Mouse (Mus musculus): ENCODE results near the gene Aurkb. TPM values are rescaled to one million over a fixed set of nuclear protein-coding genes. Genes with fewer than 3 reads are reported as not detected.

Gene Aurkb
- total and polyA plus RNA-seq, 3 experiments, result 120 to 170 (median 159) TPM

DNA sequence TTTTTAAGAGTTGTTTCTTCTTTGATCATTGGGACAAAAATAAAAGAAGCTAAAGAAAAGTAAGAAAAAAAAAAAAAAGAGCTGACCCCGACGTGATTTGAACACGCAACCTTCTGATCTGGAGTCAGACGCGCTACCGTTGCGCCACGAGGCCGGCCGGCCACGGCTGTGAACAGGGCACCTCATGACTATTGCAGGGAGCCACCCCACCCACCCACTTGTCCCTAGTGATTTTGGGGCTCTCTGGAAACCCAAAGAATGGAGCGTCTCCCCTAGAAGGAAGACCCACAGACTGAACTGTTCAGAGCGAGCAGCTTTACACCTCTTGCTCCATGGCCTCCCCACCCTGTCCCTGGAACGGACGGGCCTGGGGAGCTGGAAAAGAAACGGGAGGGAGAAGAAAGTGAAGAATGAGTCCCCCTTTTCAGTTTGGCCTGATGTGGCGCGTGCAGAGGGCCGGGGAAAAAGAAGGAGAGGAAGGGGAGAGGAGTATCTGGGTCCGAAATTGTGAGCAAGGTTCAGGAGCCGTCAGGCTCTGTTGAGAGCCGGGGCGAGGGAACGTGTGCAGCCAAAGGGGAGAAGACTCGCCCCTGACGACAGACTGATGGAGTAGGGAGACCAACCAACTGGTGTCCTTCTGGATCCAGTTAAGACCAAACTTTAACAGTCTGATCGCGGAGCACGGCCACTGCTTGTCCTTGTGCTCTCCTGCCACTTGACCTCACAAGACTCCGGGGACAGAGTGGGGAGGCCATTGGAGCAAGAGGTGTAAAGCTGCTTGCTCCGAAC, 18.2 kb downstream of the Aurkb start (continued):
- no peak for TF ChIP-seq TAL1 (IDR thresholded peaks at IDR 0.05; ENCODE audit: low read length)
- TF ChIP-seq MAX (IDR thresholded peaks at IDR 0.05; ENCODE audit: low read length), result 0 out of 2 replicates have a peak, but pooled peaks have one; percentile 4
- TF ChIP-seq CHD2 (IDR thresholded peaks at IDR 0.05; ENCODE audit: low read length), result no peak
- no peak for TF ChIP-seq POLR2AphosphoS2 (IDR thresholded peaks at IDR 0.05; ENCODE audit: low read length)
- peak; percentile 98 for TF ChIP-seq ZNF384 (IDR thresholded peaks at IDR 0.05; ENCODE audit: low read depth, low read length)
- TF ChIP-seq NELFE (IDR thresholded peaks at IDR 0.05; ENCODE audit: low read depth, low read length), result 0 out of 2 replicates have a peak, but pooled peaks have one; percentile 29
- no peak for TF ChIP-seq UBTF (IDR thresholded peaks at IDR 0.05; ENCODE audit: borderline replicate concordance, insufficient read depth, low read depth, low read length)
- TF ChIP-seq ZKSCAN1 (IDR thresholded peaks at IDR 0.05; ENCODE audit: low read depth, low read length), result no peak
- TF ChIP-seq BHLHE40 (IDR thresholded peaks at IDR 0.05; ENCODE audit: borderline replicate concordance, low read depth, low read length), result no peak
- TF ChIP-seq MEF2A (IDR thresholded peaks at IDR 0.05; ENCODE audit: extremely low read depth, insufficient replicate concordance, low read depth, low read length, poor library complexity, severe bottlenecking), result no peak
- TF ChIP-seq CHD1 (IDR thresholded peaks at IDR 0.05; ENCODE audit: low read depth, low read length), result no peak; the same call in 1 of the 2 replicates
- TF ChIP-seq GATA1 (IDR thresholded peaks at IDR 0.05; ENCODE audit: low read depth, low read length), result no peak; the same call in 1 of the 2 replicates
- TF ChIP-seq ZMIZ1 (IDR thresholded peaks at IDR 0.05; ENCODE audit: low read depth, low read length), result no peak
- peak; percentile 79 for TF ChIP-seq SIN3A (IDR thresholded peaks at IDR 0.05; ENCODE audit: low read length)
- TF ChIP-seq POLR2AphosphoS5 (IDR thresholded peaks at IDR 0.05; ENCODE audit: borderline replicate concordance, low read depth, low read length), result no peak
- TF ChIP-seq JUND (IDR thresholded peaks at IDR 0.05; ENCODE audit: low read depth, low read length), result no peak
- no peak for TF ChIP-seq GABPA (IDR thresholded peaks at IDR 0.05; ENCODE audit: low read depth, low read length)
- TF ChIP-seq MAZ (IDR thresholded peaks at IDR 0.05; ENCODE audit: low read depth, low read length), result no peak

GRCm38 (mm10) chr11:69064259-69065133, 19.0 kb downstream of the Aurkb start:
- no peaks in the 10 kb centered on the region for H3K27me3 ChIP-seq (ENCODE audit: control insufficient read depth in 1 of 2, insufficient read depth in 2 of 2, low read length in 2 of 2)
- H3K4me3 ChIP-seq (ENCODE audit: control insufficient read depth in 1 of 2, insufficient read depth in 1 of 2, low read depth in 2 of 2, low read length in 2 of 2), result peak overlapping the region; percentile 44 to 84
- peak overlapping the region; percentile 70 for H3K9ac ChIP-seq (ENCODE audit: control insufficient read depth, low read depth, low read length, poor library complexity, severe bottlenecking)
- H3K79me2 ChIP-seq (ENCODE audit: control insufficient read depth, insufficient read depth, low read length, poor library complexity), result peaks cover 10% of the 10 kb centered on the region; the same call in 1 of the 2 replicates
- DNase-seq (ENCODE audit: low read depth, low spot score), result peak; percentile 70
- H3K27ac ChIP-seq (ENCODE audit: control insufficient read depth, low read depth, low read length), result peak overlapping the region; percentile 17
- H3K4me1 ChIP-seq (ENCODE audit: control insufficient read depth in 1 of 2, insufficient read depth in 2 of 2, low read length in 2 of 2), result peaks cover 0 to 6% of the 10 kb centered on the region in 2 experiments; a peak in 2 of 4 replicates
- no peaks in the 10 kb centered on the region for H3K9me3 ChIP-seq (replicated peaks; ENCODE audit: insufficient read depth, low read length)
- H3K36me3 ChIP-seq (ENCODE audit: control insufficient read depth in 1 of 2, insufficient read depth in 2 of 2, low read length in 2 of 2), result peaks cover 0 to 5% of the 10 kb centered on the region in 2 experiments; a peak in 1 of 4 replicates
- no peak for TF ChIP-seq CHD2 (IDR thresholded peaks at IDR 0.05; ENCODE audit: low read length)
- peak; percentile 60; the same call in 1 of the 2 replicates for TF ChIP-seq BHLHE40 (IDR thresholded peaks at IDR 0.05; ENCODE audit: borderline replicate concordance, low read depth, low read length)
- peak; percentile 88 for TF ChIP-seq ZNF384 (IDR thresholded peaks at IDR 0.05; ENCODE audit: low read depth, low read length)
- no peak for TF ChIP-seq POLR2AphosphoS2 (IDR thresholded peaks at IDR 0.05; ENCODE audit: low read length)
- TF ChIP-seq SMC3 (IDR thresholded peaks at IDR 0.05; ENCODE audit: low read depth, low read length), result no peak
- no peak for TF ChIP-seq HCFC1 (IDR thresholded peaks at IDR 0.05; ENCODE audit: low read depth, low read length)
- TF ChIP-seq POLR2AphosphoS5 (IDR thresholded peaks at IDR 0.05; ENCODE audit: borderline replicate concordance, low read depth, low read length), result no peak
- 0 out of 2 replicates have a peak, but pooled peaks have one; percentile 32 for TF ChIP-seq TBP (IDR thresholded peaks at IDR 0.05; ENCODE audit: low read depth, low read length)
- TF ChIP-seq POLR2A (IDR thresholded peaks at IDR 0.05; ENCODE audit: control insufficient read depth in 1 of 2, insufficient read depth in 1 of 2, low read depth in 1 of 2, low read length in 2 of 2, poor library complexity in 1 of 2), result no peak
- TF ChIP-seq MXI1 (IDR thresholded peaks at IDR 0.05; ENCODE audit: low read depth, low read length), result 0 out of 2 replicates have a peak, but pooled peaks have one; percentile 16
- TF ChIP-seq CHD1 (IDR thresholded peaks at IDR 0.05; ENCODE audit: low read depth, low read length), result no peak
- TF ChIP-seq NRF1 (IDR thresholded peaks at IDR 0.05; ENCODE audit: insufficient read depth, low read depth, low read length, poor library complexity, severe bottlenecking), result no peak
- no peak for TF ChIP-seq GABPA (IDR thresholded peaks at IDR 0.05; ENCODE audit: low read depth, low read length)
- no peak for TF ChIP-seq NELFE (IDR thresholded peaks at IDR 0.05; ENCODE audit: low read depth, low read length)
- no peak for TF ChIP-seq TCF12 (IDR thresholded peaks at IDR 0.05; ENCODE audit: low read depth, low read length)
- no peak for TF ChIP-seq RCOR1 (IDR thresholded peaks at IDR 0.05; ENCODE audit: low read depth, low read length)
- no peak for TF ChIP-seq JUND (IDR thresholded peaks at IDR 0.05; ENCODE audit: low read depth, low read length)
- no peak for TF ChIP-seq USF2 (IDR thresholded peaks at IDR 0.05; ENCODE audit: borderline replicate concordance in 1 of 2, insufficient read depth in 1 of 2, low read depth in 1 of 2, low read length in 2 of 2)
- TF ChIP-seq MAX (IDR thresholded peaks at IDR 0.05; ENCODE audit: low read length), result peak; percentile 85
- TF ChIP-seq MAFK (IDR thresholded peaks at IDR 0.05; ENCODE audit: borderline replicate concordance, low read depth, low read length), result no peak

Data from MEL (cell line).